Mouse (Mus musculus): Measurements from ENCODE around the gene Cage1. TPM values are rescaled to one million over a fixed set of nuclear protein-coding genes. Genes with fewer than 3 reads are reported as not detected.

The Cage1 gene
- polyA plus RNA-seq, 2 experiments = 0.57 to 1.3 TPM

DNA sequence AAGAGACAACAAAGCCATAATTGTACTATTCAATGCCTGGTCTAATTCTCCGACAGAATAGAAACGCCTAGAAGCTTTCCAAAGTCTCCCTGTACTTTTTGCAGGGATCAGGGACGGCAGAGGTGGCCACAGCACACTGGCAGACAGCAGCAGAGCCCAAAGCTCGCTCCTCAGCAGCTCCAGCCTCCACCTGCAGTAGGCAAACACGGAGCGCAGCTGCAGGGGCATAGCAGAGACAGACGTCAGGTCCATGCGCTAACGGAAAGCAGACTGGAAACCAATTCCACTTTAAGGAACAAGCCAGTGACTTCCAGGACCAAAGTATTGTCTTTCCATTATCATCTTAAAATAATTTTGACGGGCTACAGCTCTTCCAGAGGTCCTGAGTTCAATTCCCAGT is 50.7 kb downstream of the Cage1 start:
- 86% methylated on average over 10 of the region's 10 CpGs for WGBS
- peaks cover 93% of the 10 kb centered on the region for H3K36me3 ChIP-seq (ENCODE audit: control insufficient read depth, insufficient read depth, low read length)
- DNase-seq (ENCODE audit: low spot score) = no peak

DNA sequence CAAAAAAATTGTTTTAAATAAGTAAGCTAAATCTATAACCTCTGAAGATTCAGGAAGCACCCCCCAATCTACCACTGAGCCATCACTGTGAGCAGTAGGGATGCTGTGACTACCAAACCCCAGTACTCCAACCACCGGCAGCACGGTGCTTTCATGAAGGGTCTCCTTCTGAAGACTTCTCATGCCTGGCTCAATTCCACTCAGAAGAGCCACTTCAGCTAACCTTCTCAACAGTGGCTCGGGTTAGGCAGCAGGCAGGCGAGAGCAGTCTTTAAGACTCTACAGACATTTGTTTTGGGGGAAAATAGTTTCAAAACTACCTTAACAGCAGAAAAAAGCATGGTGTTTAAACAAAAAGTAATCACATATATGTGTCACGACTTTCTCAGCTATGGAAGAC is 55.8 kb downstream of the Cage1 start:
- Histone ChIP-seq H3K4me2 (replicated peaks; ENCODE audit: low read depth, low read length, severe bottlenecking) (no peak overlapping the region), H3K36me3 (ENCODE audit: control insufficient read depth, insufficient read depth, low read length) (peaks cover 86% of the 10 kb centered on the region)
- no peak for DNase-seq (ENCODE audit: low spot score)

More for the DNA sequence above, 50.7 kb downstream of the Cage1 start:
- no peak overlapping the region for H3K4me2 ChIP-seq (replicated peaks; ENCODE audit: low read depth, low read length, severe bottlenecking)
- H3K9me3 ChIP-seq (ENCODE audit: control insufficient read depth, low read length) = no peaks in the 10 kb centered on the region
- H3K9ac ChIP-seq (ENCODE audit: low read depth, low read length, severe bottlenecking) = no peak overlapping the region
- TF ChIP-seq POLR2A (IDR thresholded peaks at IDR 0.05; ENCODE audit: borderline replicate concordance, extremely low read depth, insufficient read depth, insufficient read length) = no peak
- no peak for ATAC-seq (ENCODE audit: low FRiP score, low read depth)
- no peaks in the 10 kb centered on the region for H3K27me3 ChIP-seq (ENCODE audit: control insufficient read depth, insufficient read depth, low read length)
- no peak overlapping the region for H3K27ac ChIP-seq (replicated peaks; ENCODE audit: low read depth, low read length)
- no peaks in the 10 kb centered on the region for H3K4me1 ChIP-seq (ENCODE audit: control insufficient read depth, insufficient read depth, low read length)
- no peak overlapping the region for H3K4me3 ChIP-seq (replicated peaks; ENCODE audit: low read length)

DNA sequence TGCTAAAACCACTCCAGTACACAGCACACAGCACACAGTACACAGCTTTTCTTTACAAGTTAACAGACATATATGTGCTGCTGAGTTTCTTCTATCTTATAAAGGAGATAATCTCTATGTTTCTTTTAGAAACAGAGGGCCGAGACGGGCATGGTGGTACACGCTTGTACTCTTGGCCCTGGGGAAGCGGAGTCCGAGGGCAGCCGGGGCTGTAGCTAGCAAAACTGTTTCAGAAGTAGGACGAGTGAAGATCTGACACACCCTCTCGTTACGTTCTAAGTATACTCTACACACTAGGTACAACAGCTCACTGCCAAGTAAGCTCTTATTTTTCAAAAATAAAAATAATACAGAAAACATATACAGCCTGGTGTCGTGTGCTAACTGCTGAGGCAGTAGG is 56.5 kb downstream of the Cage1 start:
- TF ChIP-seq POLR2A (IDR thresholded peaks at IDR 0.05; ENCODE audit: borderline replicate concordance, extremely low read depth, insufficient read depth, insufficient read length) = no peak
- Histone ChIP-seq H3K9ac (ENCODE audit: low read depth, low read length, severe bottlenecking) (no peak overlapping the region), H3K27ac (replicated peaks; ENCODE audit: low read depth, low read length) (no peak overlapping the region), H3K4me1 (ENCODE audit: control insufficient read depth, insufficient read depth, low read length) (no peaks in the 10 kb centered on the region), H3K4me3 (replicated peaks; ENCODE audit: low read length) (no peak overlapping the region), H3K9me3 (ENCODE audit: control insufficient read depth, low read length) (no peaks in the 10 kb centered on the region), H3K27me3 (ENCODE audit: control insufficient read depth, insufficient read depth, low read length) (no peaks in the 10 kb centered on the region), H3K36me3 (ENCODE audit: control insufficient read depth, insufficient read depth, low read length) (peaks cover 86% of the 10 kb centered on the region), H3K4me2 (replicated peaks; ENCODE audit: low read depth, low read length, severe bottlenecking) (no peak overlapping the region)
- ATAC-seq (ENCODE audit: low FRiP score, low read depth) = no peak
- 94% methylated on average over 10 of the region's 10 CpGs for WGBS
- DNase-seq (ENCODE audit: low spot score) = no peak

More for the DNA sequence above, 55.8 kb downstream of the Cage1 start:
- no peak for TF ChIP-seq POLR2A (IDR thresholded peaks at IDR 0.05; ENCODE audit: borderline replicate concordance, extremely low read depth, insufficient read depth, insufficient read length)
- no peak for ATAC-seq (ENCODE audit: low FRiP score, low read depth)
- H3K9ac ChIP-seq (ENCODE audit: low read depth, low read length, severe bottlenecking) = no peak overlapping the region
- WGBS = 93% methylated on average over 5 of the region's 5 CpGs
- H3K27me3 ChIP-seq (ENCODE audit: control insufficient read depth, insufficient read depth, low read length) = no peaks in the 10 kb centered on the region
- H3K9me3 ChIP-seq (ENCODE audit: control insufficient read depth, low read length) = no peaks in the 10 kb centered on the region
- H3K27ac ChIP-seq (replicated peaks; ENCODE audit: low read depth, low read length) = no peak overlapping the region
- no peaks in the 10 kb centered on the region for H3K4me1 ChIP-seq (ENCODE audit: control insufficient read depth, insufficient read depth, low read length)
- H3K4me3 ChIP-seq (replicated peaks; ENCODE audit: low read length) = no peak overlapping the region

DNA sequence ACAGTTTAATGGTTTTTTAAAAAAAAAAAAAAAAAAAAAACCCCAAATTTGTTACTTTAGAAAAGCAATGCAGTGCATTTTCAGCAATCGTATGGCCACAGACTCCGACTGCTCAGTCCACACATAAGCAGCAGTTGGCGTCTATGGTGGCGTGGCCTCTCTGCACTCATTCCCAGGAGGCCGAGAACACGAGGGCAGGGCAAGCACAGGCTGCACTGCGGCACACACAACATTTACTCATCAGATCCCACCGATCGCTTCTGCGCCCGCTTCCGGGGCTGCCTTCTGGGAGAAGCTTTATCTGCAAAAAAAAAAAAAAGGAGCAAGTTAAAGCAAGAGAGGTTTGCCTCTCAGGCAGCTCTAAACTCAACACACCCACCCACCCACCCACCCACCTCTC is 57.4 kb downstream of the Cage1 start:
- DNase-seq (ENCODE audit: low spot score) = no peak
- Histone ChIP-seq H3K27me3 (ENCODE audit: control insufficient read depth, insufficient read depth, low read length) (no peaks in the 10 kb centered on the region), H3K36me3 (ENCODE audit: control insufficient read depth, insufficient read depth, low read length) (peaks cover 78% of the 10 kb centered on the region)

DNA sequence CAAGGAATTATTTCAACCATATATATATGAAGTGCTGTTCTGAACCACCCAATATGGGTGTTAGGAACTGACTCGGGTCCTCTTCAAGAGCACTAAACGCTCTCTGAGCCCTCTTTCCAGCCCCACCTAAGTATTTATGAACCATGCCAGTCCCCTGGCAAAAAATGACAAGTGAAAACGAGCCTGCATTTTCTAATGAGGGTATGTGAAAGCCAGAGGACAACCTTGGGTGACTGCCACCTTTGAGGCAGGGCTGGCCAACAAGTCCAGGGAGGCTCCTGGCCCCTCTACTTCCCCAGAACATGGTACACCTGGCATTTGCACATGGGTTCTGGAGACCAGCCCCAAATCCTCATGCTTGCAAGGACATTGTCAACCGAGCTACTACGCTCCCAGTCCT is 62.1 kb downstream of the Cage1 start:
- Histone ChIP-seq H3K27me3 (ENCODE audit: control insufficient read depth, insufficient read depth, low read length) (no peaks in the 10 kb centered on the region), H3K27ac (replicated peaks; ENCODE audit: low read depth, low read length) (no peak overlapping the region), H3K4me2 (replicated peaks; ENCODE audit: low read depth, low read length, severe bottlenecking) (no peak overlapping the region), H3K4me3 (replicated peaks; ENCODE audit: low read length) (no peak overlapping the region), H3K9ac (ENCODE audit: low read depth, low read length, severe bottlenecking) (no peak overlapping the region), H3K9me3 (ENCODE audit: control insufficient read depth, low read length) (no peaks in the 10 kb centered on the region), H3K36me3 (ENCODE audit: control insufficient read depth, insufficient read depth, low read length) (peaks cover 42% of the 10 kb centered on the region), H3K4me1 (ENCODE audit: control insufficient read depth, insufficient read depth, low read length) (0 out of 2 replicates have a peak, but pooled peaks cover 3% of the 10 kb centered on the region)
- 88% methylated on average over 5 of the region's 5 CpGs for WGBS
- no peak for TF ChIP-seq POLR2A (IDR thresholded peaks at IDR 0.05; ENCODE audit: borderline replicate concordance, extremely low read depth, insufficient read depth, insufficient read length)
- ATAC-seq (ENCODE audit: low FRiP score, low read depth) (no peak), DNase-seq (ENCODE audit: low spot score) (no peak)

More for the DNA sequence above, 57.4 kb downstream of the Cage1 start:
- no peak overlapping the region for H3K9ac ChIP-seq (ENCODE audit: low read depth, low read length, severe bottlenecking)
- no peak for TF ChIP-seq POLR2A (IDR thresholded peaks at IDR 0.05; ENCODE audit: borderline replicate concordance, extremely low read depth, insufficient read depth, insufficient read length)
- no peak overlapping the region for H3K4me3 ChIP-seq (replicated peaks; ENCODE audit: low read length)
- WGBS = 91% methylated on average over 12 of the region's 12 CpGs
- H3K27ac ChIP-seq (replicated peaks; ENCODE audit: low read depth, low read length) = no peak overlapping the region
- H3K4me1 ChIP-seq (ENCODE audit: control insufficient read depth, insufficient read depth, low read length) = no peaks in the 10 kb centered on the region
- no peak for ATAC-seq (ENCODE audit: low FRiP score, low read depth)
- no peak overlapping the region for H3K4me2 ChIP-seq (replicated peaks; ENCODE audit: low read depth, low read length, severe bottlenecking)
- no peaks in the 10 kb centered on the region for H3K9me3 ChIP-seq (ENCODE audit: control insufficient read depth, low read length)

DNA sequence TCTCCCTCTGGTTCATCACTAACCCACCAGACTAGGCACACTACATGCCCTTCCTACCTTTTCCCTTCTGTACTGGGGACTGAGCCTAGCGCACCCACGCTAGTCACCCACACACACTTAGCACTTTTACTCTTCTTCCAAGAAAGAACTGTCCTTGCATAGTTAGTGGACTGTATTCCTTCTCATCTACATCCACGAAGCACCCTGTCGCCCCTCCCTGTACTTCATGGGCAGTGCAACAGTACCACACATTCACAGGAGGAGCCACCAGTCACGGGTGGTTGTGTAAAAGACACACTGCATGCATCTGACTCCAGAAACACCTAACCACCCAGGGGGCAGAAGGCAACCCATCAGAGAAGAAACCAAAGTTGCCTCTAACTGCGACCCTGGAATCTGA is 62.8 kb downstream of the Cage1 start:
- no peak for TF ChIP-seq POLR2A (IDR thresholded peaks at IDR 0.05; ENCODE audit: borderline replicate concordance, extremely low read depth, insufficient read depth, insufficient read length)
- no peak for ATAC-seq (ENCODE audit: low FRiP score, low read depth)
- 85% methylated on average over 6 of the region's 6 CpGs for WGBS
- no peak overlapping the region for H3K4me2 ChIP-seq (replicated peaks; ENCODE audit: low read depth, low read length, severe bottlenecking)
- H3K4me1 ChIP-seq (ENCODE audit: control insufficient read depth, insufficient read depth, low read length) = peaks cover 5% of the 10 kb centered on the region; the same call in 1 of the 2 replicates
- H3K27ac ChIP-seq (replicated peaks; ENCODE audit: low read depth, low read length) = no peak overlapping the region
- no peak overlapping the region for H3K4me3 ChIP-seq (replicated peaks; ENCODE audit: low read length)
- H3K27me3 ChIP-seq (ENCODE audit: control insufficient read depth, insufficient read depth, low read length) = no peaks in the 10 kb centered on the region
- peaks cover 35% of the 10 kb centered on the region for H3K36me3 ChIP-seq (ENCODE audit: control insufficient read depth, insufficient read depth, low read length)
- H3K9ac ChIP-seq (ENCODE audit: low read depth, low read length, severe bottlenecking) = no peak overlapping the region
- H3K9me3 ChIP-seq (ENCODE audit: control insufficient read depth, low read length) = no peaks in the 10 kb centered on the region
- DNase-seq (ENCODE audit: low spot score) = no peak
